Mouse (Mus musculus) E14TG2a.4 (cell line): ENCODE measurements at regions not wholly inside any gene's neighbourhood (a gene's known extent, or its start where the extent isn't known, plus 50 kb on each side); places are given as distances from the start of the nearest gene placed in this dataset.

Experiments used
- CTCF ChIP-seq: conservative IDR thresholded peaks from 2 replicates; pipeline ENCODE4 v1.5.1; 2014; ENCODE audit warnings: low read length
- POU5F1 ChIP-seq: IDR thresholded peaks from 2 replicates; pipeline ENCODE4 v1.6.1; 2014; ENCODE audit warnings: low read length, borderline replicate concordance

DNA sequence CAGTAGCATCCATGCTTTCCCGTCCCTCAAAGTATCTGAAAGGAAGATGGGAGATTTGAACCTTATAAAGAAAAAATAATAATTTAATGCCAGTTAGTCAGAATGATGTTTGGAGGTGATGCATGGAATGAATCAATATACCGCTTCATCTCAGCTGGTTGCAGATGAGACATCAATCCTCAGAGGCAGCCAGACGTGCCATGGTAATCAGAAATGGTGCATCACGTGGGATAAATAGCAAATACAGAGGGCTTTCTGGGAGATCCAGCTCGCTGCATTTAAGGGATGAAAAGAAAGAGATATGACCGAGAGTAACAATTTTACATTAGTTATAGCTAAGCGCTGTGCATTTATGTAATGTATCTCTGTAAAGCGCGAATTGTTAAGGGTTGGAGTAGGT lies 77.1 kb downstream of the Csl start:
- TF ChIP-seq CTCF (no peak), POU5F1 (no peak)
